Mouse (Mus musculus) forebrain, embryonic 14.5 days (tissue): ENCODE measurements around the gene Gm8300. TPM values are rescaled to one million over a fixed set of nuclear protein-coding genes. Genes with fewer than 3 reads are reported as not detected.
A peak's percentile ranks its signal among the peaks of the same experiment; 100 is the strongest.
"Not testable (repeated sequence)": the region's sequence is repeated elsewhere in the genome, so short reads cannot be mapped to it uniquely, and the experiment has no call there.

Source experiments
- ATAC-seq: fragments of 200-750 bp; cut with Nextera tagmentation; 2 replicates; pipeline ENCODE4 v1.8.0; 2017; ENCODE audit warnings: mild to moderate bottlenecking, moderate library complexity
- DNase-seq: peaks from one replicate; pipeline ENCODE4 v3.0.0-alpha.2; 2015; ENCODE audit warnings: low spot score
- H3K27ac ChIP-seq: fragments of 300-500 bp; sonication (generic); 2 replicates; pipeline ENCODE4 v1.5.1; 2014; ENCODE audit warnings: low read depth, mild to moderate bottlenecking, control low read depth, low read length, moderate library complexity
- H3K27me3 ChIP-seq: fragments of 300-500 bp; sonication (generic); replicated peaks from 2 replicates; pipeline ENCODE4 v1.6.1; 2014; ENCODE audit warnings: low read length, control low read depth, mixed read lengths; ENCODE audit not compliant: control insufficient read depth, insufficient read depth
- H3K36me3 ChIP-seq: fragments of 300-500 bp; sonication (generic); 2 replicates; pipeline ENCODE4 v1.6.1; 2014; ENCODE audit warnings: low read length, control low read depth; ENCODE audit not compliant: control insufficient read depth, insufficient read depth
- H3K4me1 ChIP-seq: fragments of 300-500 bp; sonication (generic); 2 replicates; pipeline ENCODE4 v1.6.1; 2014; ENCODE audit warnings: antibody characterized with exemption, low read length, control low read depth; ENCODE audit not compliant: control insufficient read depth, insufficient read depth
- H3K4me2 ChIP-seq: fragments of 300-500 bp; sonication (generic); 2 replicates; pipeline ENCODE4 v1.6.1; 2014; ENCODE audit warnings: mild to moderate bottlenecking, control low read depth, low read length
- H3K4me3 ChIP-seq: fragments of 300-500 bp; sonication (generic); 2 replicates; pipeline ENCODE4 v1.5.1; 2014; ENCODE audit warnings: low read depth, low read length, control low read depth
- H3K9ac ChIP-seq: fragments of 300-500 bp; sonication (generic); 2 replicates; pipeline ENCODE4 v1.6.1; 2014; ENCODE audit warnings: mild to moderate bottlenecking, low read length, control low read depth, moderate library complexity
- H3K9me3 ChIP-seq: fragments of 300-500 bp; sonication (generic); replicated peaks from 2 replicates; pipeline ENCODE4 v1.6.1; 2016; ENCODE audit warnings: low read length, control low read depth, mixed read lengths; ENCODE audit not compliant: control insufficient read depth
- WGBS: fragments of 180-500 bp; shearing (Covaris S2); extraction: QIAGEN DNeasy Blood & Tissue Kit; methylation state at CpG from one replicate; pipeline ENCODE4 v1.1.7; 2014; 5-methylcytosine and 5-hydroxymethylcytosine counted together
- polyA plus RNA-seq: library from polyadenylated mRNA; unstranded; fragments of >200 nt; fragmentation: Nextera tagmentation; extraction: Ambion mirVana; gene quantifications from 2 replicates; pipeline ENCODE4 v1.2.1, GENCODE M21; 2014

Gm8300 gene
- not detected in 2 replicates for polyA plus RNA-seq

DNA sequence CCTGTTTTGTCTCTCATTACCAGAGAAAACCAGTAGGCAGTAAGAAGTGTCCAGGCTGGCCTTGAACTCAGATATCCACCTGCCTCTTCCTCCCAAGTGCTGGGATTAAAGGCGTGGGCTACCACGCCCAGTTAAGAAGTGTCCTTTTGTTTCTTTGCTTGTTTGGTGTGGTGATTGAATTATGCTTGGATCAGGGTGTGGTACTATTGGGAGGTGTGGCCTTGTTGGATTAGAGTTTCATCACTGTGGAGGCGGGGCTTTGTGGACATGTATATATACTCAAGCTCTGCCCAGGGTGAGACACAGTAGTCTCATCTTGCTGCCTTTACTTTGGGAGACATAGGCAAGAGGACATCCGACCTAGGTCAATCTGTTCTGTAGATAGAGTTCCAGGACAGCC lies at the start of gene Gm8300:
Gm8300 (plus strand) TSS at position 301 of the 400 bp plus-strand sequence.
- WGBS = 89% methylated on average over 4 of the region's 4 CpGs
- not testable (repeated sequence) for DNase-seq, H3K27ac ChIP-seq, H3K27me3 ChIP-seq, H3K4me3 ChIP-seq, H3K9ac ChIP-seq, H3K4me2 ChIP-seq, H3K36me3 ChIP-seq, H3K9me3 ChIP-seq, ATAC-seq, H3K4me1 ChIP-seq

DNA sequence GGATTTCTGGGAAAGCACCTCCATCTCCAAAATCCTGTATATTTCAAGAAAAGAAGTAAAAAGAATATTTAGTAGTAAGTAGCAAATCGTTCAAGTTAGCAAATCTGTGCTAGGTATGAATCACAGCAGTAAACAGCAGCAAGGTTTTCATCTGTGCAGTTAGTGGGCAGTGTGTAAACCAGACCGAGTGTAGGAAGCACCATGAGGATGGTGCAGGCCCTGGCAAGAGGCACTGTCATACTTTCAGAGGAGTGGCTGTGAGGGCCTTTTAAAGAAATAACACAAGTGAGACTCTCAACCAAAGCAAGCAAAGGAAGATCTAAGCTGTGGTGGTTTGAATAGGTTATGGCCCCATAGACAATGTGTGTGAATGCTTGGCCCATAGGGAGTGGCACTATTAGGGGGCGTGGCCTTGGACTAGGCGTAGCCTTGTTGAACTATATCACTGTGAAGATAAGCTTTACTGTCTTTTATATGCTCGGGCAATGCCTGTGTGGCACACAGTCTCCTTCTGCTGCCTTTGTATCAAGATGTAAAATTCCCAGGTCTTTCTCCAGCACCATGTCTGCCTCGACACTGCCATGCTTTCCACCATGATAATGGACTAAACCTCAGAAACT lies 49.3 kb upstream of the Gm8300 start:
- Histone ChIP-seq H3K27me3 (no peaks in the 10 kb centered on the region), H3K4me2 (no peak overlapping the region), H3K9me3 (no peaks in the 10 kb centered on the region), H3K9ac (no peak overlapping the region), H3K4me1 (no peaks in the 10 kb centered on the region), H3K27ac (no peak overlapping the region), H3K36me3 (peaks cover 78% of the 10 kb centered on the region), H3K4me3 (no peak overlapping the region)
- DNase-seq (no peak), ATAC-seq (no peak)
- WGBS = 89% methylated on average over 6 of the region's 6 CpGs

- peak overlapping the region; percentile 74; the same call in 1 of the 2 replicates for H3K4me3 ChIP-seq
- no peaks in the 10 kb centered on the region for H3K9me3 ChIP-seq
- H3K9ac ChIP-seq = peak overlapping the region; percentile 10; the same call in 1 of the 2 replicates
- no peak for DNase-seq
- ATAC-seq = no peak
- H3K4me1 ChIP-seq = peaks cover 9% of the 10 kb centered on the region; the same call in 1 of the 2 replicates
- WGBS = 71% methylated on average over 7 of the region's 7 CpGs
- no peak overlapping the region for H3K27ac ChIP-seq
- no peaks in the 10 kb centered on the region for H3K27me3 ChIP-seq
- peak overlapping the region; percentile 72 for H3K4me2 ChIP-seq
- H3K36me3 ChIP-seq = peaks cover 23% of the 10 kb centered on the region
Observed at GRCm38 (mm10) chr12:87470263-87471136, 43.6 kb upstream of the Gm8300 start.

- DNase-seq (peak; percentile 31), ATAC-seq (0 out of 2 replicates have a peak, but pooled peaks have one; percentile 3)
- Histone ChIP-seq H3K27me3 (no peaks in the 10 kb centered on the region), H3K4me1 (peaks cover 9% of the 10 kb centered on the region; the same call in 1 of the 2 replicates), H3K36me3 (peaks cover 21% of the 10 kb centered on the region), H3K27ac (peak overlapping the region; percentile 75), H3K9me3 (no peaks in the 10 kb centered on the region), H3K4me2 (peak overlapping the region; percentile 72), H3K4me3 (peak overlapping the region; percentile 74), H3K9ac (peak overlapping the region; percentile 88)
- under 1% methylated on average over 19 of the region's 19 CpGs for WGBS
Observed at GRCm38 (mm10) chr12:87471421-87471963, 42.6 kb upstream of the Gm8300 start.

DNA sequence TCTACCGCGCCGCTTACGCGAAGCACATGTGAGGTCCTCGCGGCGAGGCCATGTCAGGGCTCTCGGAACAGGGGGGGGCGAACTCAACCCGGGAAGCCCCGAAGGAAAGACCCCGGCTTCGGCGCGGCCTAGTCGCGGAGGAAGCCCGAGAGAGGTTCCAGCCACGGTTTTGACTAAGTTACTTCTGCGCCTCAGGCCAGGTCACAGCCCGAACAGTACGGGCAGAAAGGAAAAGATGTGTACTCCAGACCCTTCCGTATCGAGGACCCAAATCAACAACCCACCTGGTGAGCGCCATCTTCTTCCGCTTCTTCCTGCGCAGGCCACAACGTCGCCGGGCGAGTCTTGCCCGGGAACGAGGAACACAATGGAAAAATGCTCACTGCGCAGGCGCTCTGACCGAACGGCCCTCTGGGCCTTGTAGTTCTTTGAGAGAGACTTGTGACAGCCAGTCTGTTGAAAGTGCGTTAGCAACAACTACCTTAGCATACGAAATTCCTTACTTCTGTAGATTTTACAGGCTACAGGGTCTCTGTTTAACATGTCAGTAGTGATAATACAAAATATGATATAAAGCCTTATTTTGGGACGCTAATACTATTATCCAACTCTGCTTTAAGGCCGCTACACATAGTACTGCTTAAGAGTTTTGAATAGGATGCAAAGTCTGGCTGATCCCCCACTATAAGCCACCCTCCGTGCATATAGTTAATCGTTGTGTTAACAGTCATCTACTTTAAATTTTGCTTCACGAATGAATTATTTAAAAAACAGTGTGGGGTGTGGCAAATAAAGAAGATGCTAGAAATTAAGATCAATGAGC lies 41.9 kb upstream of the Gm8300 start, which contains the start of gene Snw1:
Snw1 (minus strand) TSS at position 311 of the 823 bp plus-strand sequence.
- Histone ChIP-seq H3K9me3 (no peaks in the 10 kb centered on the region), H3K4me2 (peak within 1 kb of the TSS; percentile 72), H3K36me3 (peaks cover 14% of the 10 kb centered on the region), H3K4me3 (peak within 1 kb of the TSS; percentile 74), H3K27ac (peak within 1 kb of the TSS; percentile 75), H3K9ac (peak within 1 kb of the TSS; percentile 88), H3K4me1 (peaks cover 9% of the 10 kb centered on the region; the same call in 1 of the 2 replicates), H3K27me3 (no peaks in the 10 kb centered on the region)
- DNase-seq = peak; percentile 98
- peak; percentile 98 for ATAC-seq
- 4% methylated on average over 45 of the region's 45 CpGs for whole genome bisulfite sequencing

DNA sequence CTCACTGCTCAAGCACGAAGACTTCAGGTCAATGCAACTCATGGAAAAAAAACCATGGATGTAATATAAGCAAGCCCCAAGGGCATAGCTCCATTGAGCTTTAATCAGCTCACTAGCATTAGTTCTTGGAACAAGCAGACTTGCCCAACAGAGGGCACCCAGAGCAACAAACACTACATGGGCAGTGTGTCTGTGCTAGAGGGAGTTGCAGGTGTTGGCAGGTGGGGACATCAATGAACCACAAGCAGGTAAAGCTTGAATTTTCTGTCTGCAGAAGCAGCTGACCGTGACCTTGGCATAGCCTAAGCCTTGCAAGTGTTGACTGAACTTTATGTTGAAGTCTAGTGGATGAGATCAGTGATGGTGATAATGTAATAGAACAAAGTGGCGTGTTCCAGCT lies 39.4 kb upstream of the Gm8300 start:
- ATAC-seq (no peak), DNase-seq (no peak)
- 84% methylated on average over 3 of the region's 3 CpGs for WGBS
- Histone ChIP-seq H3K4me1 (peaks cover 9% of the 10 kb centered on the region; the same call in 1 of the 2 replicates), H3K9me3 (no peaks in the 10 kb centered on the region), H3K9ac (no peak overlapping the region), H3K4me2 (no peak overlapping the region), H3K27ac (no peak overlapping the region), H3K4me3 (no peak overlapping the region), H3K36me3 (no peaks in the 10 kb centered on the region; the same call in 1 of the 2 replicates), H3K27me3 (no peaks in the 10 kb centered on the region)

GRCm38 (mm10) chr12:87482482-87482881 lies 31.6 kb upstream of the Gm8300 start:
- H3K9me3 ChIP-seq, H3K4me3 ChIP-seq, H3K9ac ChIP-seq, DNase-seq, H3K4me1 ChIP-seq, H3K4me2 ChIP-seq, H3K27me3 ChIP-seq, H3K36me3 ChIP-seq, ATAC-seq, H3K27ac ChIP-seq: not testable (repeated sequence)
- WGBS = 89% methylated on average over 5 of the region's 5 CpGs

- not testable (repeated sequence) for H3K36me3 ChIP-seq, DNase-seq, ATAC-seq, H3K27me3 ChIP-seq, H3K4me2 ChIP-seq, H3K4me3 ChIP-seq, H3K9ac ChIP-seq, H3K4me1 ChIP-seq, H3K27ac ChIP-seq, H3K9me3 ChIP-seq
- WGBS = 78% methylated on average over 2 of the region's 2 CpGs
Observed at GRCm38 (mm10) chr12:87488683-87489082, 25.4 kb upstream of the Gm8300 start.
